Mouse (Mus musculus): ENCODE results near the gene OR5BS1P. TPM values are rescaled to one million over a fixed set of nuclear protein-coding genes. Genes with fewer than 3 reads are reported as not detected.

The OR5BS1P gene
- polyA plus RNA-seq (2014; fragmentation: Illumina TruSeq; extraction: RNeasy Lipid Tissue Mini Kit (QIAGEN cat#74804); ENCODE audit: low read depth, low replicate concordance) = not detected

GRCm38 (mm10) chr15:98469596-98469995, at the start of gene OR5BS1P:
Gene OR5BS1P, plus strand, starts transcription at chr15:98469896.

GRCm38 (mm10) chr15:98430925-98431324, 38.8 kb upstream of the OR5BS1P start, which contains the start of gene Olfr282:
Gene Olfr282, plus strand, starts transcription at chr15:98431225.

GRCm38 (mm10) chr15:98452288-98452687, 17.4 kb upstream of the OR5BS1P start, which contains the start of gene Olfr281:
Gene Olfr281, plus strand, starts transcription at chr15:98452588.

GRCm38 (mm10) chr15:98482701-98483100, 13.0 kb downstream of the OR5BS1P start, which contains the start of gene Lalba:
Gene Lalba, minus strand, starts transcription at chr15:98482721.

GRCm38 (mm10) chr15:98492102-98492501, 22.4 kb downstream of the OR5BS1P start, which contains the start of gene Olfr279:
Gene Olfr279, plus strand, starts transcription at chr15:98492402.

Other genes with a start within 250 kb of the OR5BS1P start
- not detected for gene Gm44579, start 248.9 kb upstream of the OR5BS1P start, polyA plus RNA-seq (2014; fragmentation: Illumina TruSeq; extraction: RNeasy Lipid Tissue Mini Kit (QIAGEN cat#74804); ENCODE audit: low read depth, low replicate concordance)
- gene Olfr287, start 248.8 kb upstream of the OR5BS1P start, polyA plus RNA-seq (2014; fragmentation: Illumina TruSeq; extraction: RNeasy Lipid Tissue Mini Kit (QIAGEN cat#74804); ENCODE audit: low read depth, low replicate concordance) = not detected
- gene Olfr286, start 235.4 kb upstream of the OR5BS1P start, polyA plus RNA-seq (2014; fragmentation: Illumina TruSeq; extraction: RNeasy Lipid Tissue Mini Kit (QIAGEN cat#74804); ENCODE audit: low read depth, low replicate concordance) = not detected
- gene H1fnt, start 212.6 kb upstream of the OR5BS1P start, polyA plus RNA-seq (2014; fragmentation: Illumina TruSeq; extraction: RNeasy Lipid Tissue Mini Kit (QIAGEN cat#74804); ENCODE audit: low read depth, low replicate concordance) = 15.9 TPM
- gene Zfp641, start 173.7 kb upstream of the OR5BS1P start, polyA plus RNA-seq (2014; fragmentation: Illumina TruSeq; extraction: RNeasy Lipid Tissue Mini Kit (QIAGEN cat#74804); ENCODE audit: low read depth, low replicate concordance) = 3.6 TPM
- gene Olfr285, start 152.5 kb upstream of the OR5BS1P start, polyA plus RNA-seq (2014; fragmentation: Illumina TruSeq; extraction: RNeasy Lipid Tissue Mini Kit (QIAGEN cat#74804); ENCODE audit: low read depth, low replicate concordance) = not detected
- not detected for gene Olfr284, start 128.9 kb upstream of the OR5BS1P start, polyA plus RNA-seq (2014; fragmentation: Illumina TruSeq; extraction: RNeasy Lipid Tissue Mini Kit (QIAGEN cat#74804); ENCODE audit: low read depth, low replicate concordance)
- gene Olfr283, start 89.0 kb upstream of the OR5BS1P start, polyA plus RNA-seq (2014; fragmentation: Illumina TruSeq; extraction: RNeasy Lipid Tissue Mini Kit (QIAGEN cat#74804); ENCODE audit: low read depth, low replicate concordance) = not detected
- not detected for gene Olfr282, start 38.7 kb upstream of the OR5BS1P start, polyA plus RNA-seq (2014; fragmentation: Illumina TruSeq; extraction: RNeasy Lipid Tissue Mini Kit (QIAGEN cat#74804); ENCODE audit: low read depth, low replicate concordance)
- not detected for gene Olfr281, start 17.3 kb upstream of the OR5BS1P start, polyA plus RNA-seq (2014; fragmentation: Illumina TruSeq; extraction: RNeasy Lipid Tissue Mini Kit (QIAGEN cat#74804); ENCODE audit: low read depth, low replicate concordance)
- not detected for gene Lalba, start 12.8 kb downstream of the OR5BS1P start, polyA plus RNA-seq (2014; fragmentation: Illumina TruSeq; extraction: RNeasy Lipid Tissue Mini Kit (QIAGEN cat#74804); ENCODE audit: low read depth, low replicate concordance)
- gene Olfr279, start 22.5 kb downstream of the OR5BS1P start, polyA plus RNA-seq (2014; fragmentation: Illumina TruSeq; extraction: RNeasy Lipid Tissue Mini Kit (QIAGEN cat#74804); ENCODE audit: low read depth, low replicate concordance) = not detected
- gene Kansl2, start 64.4 kb downstream of the OR5BS1P start, polyA plus RNA-seq (2014; fragmentation: Illumina TruSeq; extraction: RNeasy Lipid Tissue Mini Kit (QIAGEN cat#74804); ENCODE audit: low read depth, low replicate concordance) = 45.0 TPM
- 22.9 TPM for gene Ccnt1, start 101.0 kb downstream of the OR5BS1P start, polyA plus RNA-seq (2014; fragmentation: Illumina TruSeq; extraction: RNeasy Lipid Tissue Mini Kit (QIAGEN cat#74804); ENCODE audit: low read depth, low replicate concordance)
- 1.9 TPM for gene 4930415O20Rik, start 101.1 kb downstream of the OR5BS1P start, polyA plus RNA-seq (2014; fragmentation: Illumina TruSeq; extraction: RNeasy Lipid Tissue Mini Kit (QIAGEN cat#74804); ENCODE audit: low read depth, low replicate concordance)
- gene Adcy6, start 140.2 kb downstream of the OR5BS1P start, polyA plus RNA-seq (2014; fragmentation: Illumina TruSeq; extraction: RNeasy Lipid Tissue Mini Kit (QIAGEN cat#74804); ENCODE audit: low read depth, low replicate concordance) = 87.3 TPM
- 7.3 TPM for gene Cacnb3, start 160.9 kb downstream of the OR5BS1P start, polyA plus RNA-seq (2014; fragmentation: Illumina TruSeq; extraction: RNeasy Lipid Tissue Mini Kit (QIAGEN cat#74804); ENCODE audit: low read depth, low replicate concordance)
- 45.2 TPM for gene Ddx23, start 193.0 kb downstream of the OR5BS1P start, polyA plus RNA-seq (2014; fragmentation: Illumina TruSeq; extraction: RNeasy Lipid Tissue Mini Kit (QIAGEN cat#74804); ENCODE audit: low read depth, low replicate concordance)
- 1.3 TPM for gene Rnd1, start 207.6 kb downstream of the OR5BS1P start, polyA plus RNA-seq (2014; fragmentation: Illumina TruSeq; extraction: RNeasy Lipid Tissue Mini Kit (QIAGEN cat#74804); ENCODE audit: low read depth, low replicate concordance)
- 5.6 TPM for gene Ccdc65, start 238.3 kb downstream of the OR5BS1P start, polyA plus RNA-seq (2014; fragmentation: Illumina TruSeq; extraction: RNeasy Lipid Tissue Mini Kit (QIAGEN cat#74804); ENCODE audit: low read depth, low replicate concordance)